Mouse (Mus musculus) hematopoietic multipotent progenitor cell, adult 10-12 weeks (in vitro differentiated cells): Measurements from ENCODE around the gene Glul. TPM values are rescaled to one million over a fixed set of nuclear protein-coding genes. Genes with fewer than 3 reads are reported as not detected.

Source experiments
- polyA plus RNA-seq: library from polyadenylated mRNA; stranded (reverse); fragments of >175 nt; gene quantifications from 2 replicates; pipeline ENCODE4 v1.2.3, GENCODE M21; 2012; ENCODE audit warnings: low replicate concordance

Gene Glul
- 10.3 and 64.9 TPM in 2 replicates for polyA plus RNA-seq

DNA sequence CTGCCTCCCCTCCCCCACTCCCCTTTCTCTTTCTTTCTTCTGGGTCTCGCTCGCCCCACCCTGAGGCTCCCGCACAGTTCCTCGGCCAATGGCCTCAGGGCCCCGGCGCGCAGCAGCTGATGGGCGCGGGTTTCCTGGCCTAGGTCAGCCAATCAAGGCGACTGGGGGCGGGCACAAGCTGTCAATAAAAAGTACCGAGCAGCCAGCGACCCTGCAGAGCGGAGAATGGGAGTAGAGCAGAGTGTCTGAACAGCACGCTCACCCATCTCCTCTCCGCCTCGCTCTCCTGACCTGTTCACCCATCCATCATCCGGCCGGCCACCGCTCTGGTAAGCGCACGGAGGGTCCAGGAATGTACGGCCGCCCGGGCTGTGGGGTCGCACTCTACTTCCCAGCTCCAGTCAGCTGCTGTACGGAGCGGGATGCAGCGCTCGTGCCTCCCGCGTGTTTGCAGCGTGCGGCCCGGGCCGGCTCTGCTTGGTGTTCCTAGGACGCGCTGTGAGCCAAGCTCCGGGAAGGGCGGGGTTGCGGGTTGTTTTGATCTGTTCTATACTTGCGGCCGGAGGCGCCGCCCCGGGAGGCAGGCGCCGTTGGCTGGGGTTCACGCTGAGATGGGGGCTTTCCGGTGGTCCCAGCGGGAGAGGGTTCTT is at the start of gene Glul, which contains the start of gene Teddm2:
Glul (plus strand) TSS at position 214 of the 650 bp plus-strand sequence.
Teddm2 (minus strand) TSS at position 498 of the 650 bp plus-strand sequence.

GRCm38 (mm10) chr1:153874045-153874444 is 25.7 kb upstream of the Glul start, which contains the start of gene Teddm1b:
TSS of gene Teddm1b (plus strand) at chr1:153874345.

DNA sequence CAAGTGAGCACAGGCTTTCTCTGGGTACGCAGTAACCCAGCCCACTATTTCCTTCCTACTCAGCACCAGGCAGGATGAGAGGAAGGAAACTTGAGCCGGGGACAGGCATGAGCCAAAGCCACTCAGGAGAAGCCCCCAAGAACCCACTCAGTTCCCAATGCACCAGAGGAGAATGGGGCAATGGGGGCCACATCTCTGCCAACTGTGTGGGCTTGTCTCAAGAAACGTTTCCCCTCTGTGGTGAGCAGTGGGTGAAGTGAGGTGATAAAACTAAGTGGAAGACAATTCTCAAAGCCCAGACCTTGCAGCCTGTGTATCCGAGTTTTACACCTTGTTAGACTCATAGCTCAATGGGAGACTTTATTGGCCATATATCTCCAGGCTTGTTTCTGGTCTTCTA is 8.3 kb upstream of the Glul start, which contains the start of gene Teddm1a:
Teddm1a (plus strand) TSS at position 301 of the 400 bp plus-strand sequence.

Other genes with a start within 250 kb of the Glul start
- gene Rgs8, start 246.9 kb upstream of the Glul start, polyA plus RNA-seq, result not detected in 2 replicates
- 0.93 and 1.3 TPM in 2 replicates for gene Rgs16, start 159.6 kb upstream of the Glul start, polyA plus RNA-seq
- gene Rnasel, start 150.5 kb upstream of the Glul start, polyA plus RNA-seq, result 5.2 and 6.1 TPM in 2 replicates
- gene Rgsl1, start 55.8 kb upstream of the Glul start, polyA plus RNA-seq, result not detected in 2 replicates
- gene Teddm1b, start 25.6 kb upstream of the Glul start, polyA plus RNA-seq, result not detected in 2 replicates
- not detected in 2 replicates for gene Teddm1a, start 8.2 kb upstream of the Glul start, polyA plus RNA-seq
- gene Teddm2, start 284 bp downstream of the Glul start, polyA plus RNA-seq, result 0.21 and 0.29 TPM in 2 replicates